Mouse (Mus musculus): ENCODE measurements around the gene Ccdc22. TPM values are rescaled to one million over a fixed set of nuclear protein-coding genes. Genes with fewer than 3 reads are reported as not detected.

Gene Ccdc22
- total and polyA plus RNA-seq, 3 experiments: 23.9 to 32.4 (median 26.0) TPM

DNA sequence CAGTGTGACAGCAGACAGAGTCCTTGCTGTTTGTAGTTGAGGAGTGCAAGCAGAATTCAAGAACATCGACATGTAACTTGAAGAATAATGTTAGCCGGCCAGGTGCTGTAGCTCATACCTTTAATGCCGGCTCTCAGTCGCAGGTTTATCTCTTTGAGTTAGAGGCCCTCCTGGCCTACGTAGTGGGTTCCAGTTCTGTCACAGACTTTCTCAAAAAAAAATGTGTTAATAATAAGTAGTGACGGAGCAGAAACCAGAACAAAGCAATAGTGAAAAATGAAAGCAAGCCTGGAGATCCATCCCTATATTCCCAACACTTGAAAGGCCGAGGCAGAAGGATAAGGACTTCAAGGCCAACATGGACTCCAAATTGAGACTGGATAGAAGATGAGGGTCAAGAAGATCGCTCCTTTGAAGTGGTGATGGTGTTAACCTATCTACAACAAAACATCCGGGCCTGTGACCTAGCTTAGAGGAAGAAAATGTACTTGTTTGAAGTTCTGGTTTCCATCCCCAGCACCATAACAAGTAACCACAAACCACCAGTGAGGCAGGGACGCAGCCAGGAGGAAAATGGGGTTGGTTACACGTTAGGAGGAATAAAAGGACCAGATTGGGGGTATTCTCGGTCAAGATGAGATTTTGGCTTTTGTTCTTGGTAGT, 12.7 kb upstream of the Ccdc22 start:
- Histone ChIP-seq H3K79me2 (replicated peaks; ENCODE audit: control insufficient read depth, extremely low read depth, insufficient read depth, poor library complexity, severe bottlenecking) (no peaks in the 10 kb centered on the region), H3K4me3 (replicated peaks in 1 of 3; ENCODE audit: low read depth in 2 of 3, low read length in 2 of 3, poor library complexity in 1 of 3) (no peak overlapping the region), H3K36me3 (replicated peaks in 1 of 2; ENCODE audit: control insufficient read depth in 1 of 2, insufficient read depth in 1 of 2, low read length in 1 of 2) (no peaks in the 10 kb centered on the region), H3K4me1 (ENCODE audit: control insufficient read depth in 1 of 2, insufficient read depth in 2 of 2) (no peaks in the 10 kb centered on the region), H3K4me2 (ENCODE audit: insufficient read depth, low read depth, poor library complexity, severe bottlenecking) (no peak overlapping the region), H3K27me3 (replicated peaks) (peaks cover 6% of the 10 kb centered on the region), H3K9me3 (replicated peaks; ENCODE audit: low read length) (no peaks in the 10 kb centered on the region), H3K9ac (ENCODE audit: insufficient read depth, low read depth) (no peak overlapping the region), H3K27ac (ENCODE audit: insufficient read depth, low read depth) (no peak overlapping the region)
- no peak for DNase-seq (ENCODE audit: extremely low read depth)
- dilution Hi-C loops (cut with MboI; ENCODE audit: extremely low pct_ligation_motif_present, extremely low pct_unique_long_range_greater_than_20kb, low sequenced_read_pairs) (no loop called here), in situ Hi-C loops (cut with MboI; ENCODE audit: low pct_ligation_motif_present, low pct_unique_long_range_greater_than_20kb, low sequenced_read_pairs) (no loop called here)
- TF ChIP-seq TBP (conservative IDR thresholded peaks at IDR 0.05; ENCODE audit: low read depth, low read length) (no peak), MXI1 (IDR thresholded peaks at IDR 0.05; ENCODE audit: low read depth, low read length) (no peak), POLR2AphosphoS2 (IDR thresholded peaks at IDR 0.05; ENCODE audit: low read depth, low read length) (no peak), EP300 (IDR thresholded peaks at IDR 0.05; ENCODE audit: low read length) (no peak), MAFK (IDR thresholded peaks at IDR 0.05; ENCODE audit: insufficient replicate concordance, low read length) (no peak), JUND (conservative IDR thresholded peaks at IDR 0.05; ENCODE audit: low read depth, low read length) (no peak), MAZ (IDR thresholded peaks at IDR 0.05; ENCODE audit: low read depth, low read length) (no peak), NELFE (IDR thresholded peaks at IDR 0.05; ENCODE audit: low read depth, low read length) (no peak), ELF1 (IDR thresholded peaks at IDR 0.05; ENCODE audit: low read depth, low read length) (no peak), BHLHE40 (IDR thresholded peaks at IDR 0.05; ENCODE audit: low read depth, low read length) (no peak), TCF12 (IDR thresholded peaks at IDR 0.05; ENCODE audit: low read depth, low read length) (no peak)

DNA sequence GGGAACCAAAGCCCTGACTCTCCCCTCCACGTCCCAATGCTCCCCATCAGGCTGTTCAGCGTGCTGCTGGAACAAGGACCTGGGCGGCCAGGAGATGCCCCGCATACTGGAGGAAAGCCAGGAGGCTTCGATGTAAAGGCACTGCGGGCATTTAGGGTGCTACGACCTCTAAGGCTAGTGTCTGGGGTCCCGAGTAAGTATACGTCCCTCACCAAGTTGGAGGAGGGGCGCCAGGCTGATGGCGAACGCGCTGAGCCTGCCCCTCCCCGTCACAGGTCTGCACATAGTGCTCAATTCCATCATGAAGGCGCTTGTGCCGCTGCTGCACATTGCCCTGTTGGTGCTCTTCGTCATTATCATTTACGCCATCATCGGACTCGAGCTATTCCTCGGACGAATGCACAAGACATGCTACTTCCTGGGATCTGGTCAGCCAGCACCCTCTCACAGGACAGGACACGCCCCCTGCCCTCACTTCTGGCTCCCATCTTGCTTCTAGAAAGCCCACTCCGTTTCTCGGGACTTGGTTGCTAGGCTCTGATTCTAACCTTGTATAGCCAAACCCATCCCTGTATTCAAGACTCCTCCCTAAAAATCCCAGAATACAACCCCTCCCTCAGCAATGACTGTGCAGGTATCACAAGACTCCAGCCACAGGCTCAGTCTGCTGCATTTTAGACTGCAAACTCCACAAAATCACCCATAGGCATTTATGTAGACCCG, 5.4 kb upstream of the Ccdc22 start:
- Histone ChIP-seq H3K4me3 (replicated peaks in 1 of 3; ENCODE audit: low read depth in 2 of 3, low read length in 2 of 3, poor library complexity in 1 of 3) (no peak overlapping the region), H3K9me3 (replicated peaks; ENCODE audit: low read length) (no peaks in the 10 kb centered on the region), H3K36me3 (replicated peaks in 1 of 2; ENCODE audit: control insufficient read depth in 1 of 2, insufficient read depth in 1 of 2, low read length in 1 of 2) (no peaks in the 10 kb centered on the region), H3K27me3 (replicated peaks) (peaks cover 6% of the 10 kb centered on the region), H3K4me1 (ENCODE audit: control insufficient read depth in 1 of 2, insufficient read depth in 2 of 2) (no peaks in the 10 kb centered on the region), H3K27ac (ENCODE audit: insufficient read depth, low read depth) (no peak overlapping the region), H3K4me2 (ENCODE audit: insufficient read depth, low read depth, poor library complexity, severe bottlenecking) (no peak overlapping the region), H3K9ac (ENCODE audit: insufficient read depth, low read depth) (no peak overlapping the region), H3K79me2 (replicated peaks; ENCODE audit: control insufficient read depth, extremely low read depth, insufficient read depth, poor library complexity, severe bottlenecking) (no peaks in the 10 kb centered on the region)
- no peak for DNase-seq (ENCODE audit: extremely low read depth)
- dilution Hi-C loops (cut with MboI; ENCODE audit: extremely low pct_ligation_motif_present, extremely low pct_unique_long_range_greater_than_20kb, low sequenced_read_pairs): no loop called here
- in situ Hi-C loops (cut with MboI; ENCODE audit: low pct_ligation_motif_present, low pct_unique_long_range_greater_than_20kb, low sequenced_read_pairs): no loop called here
- no peak for TF ChIP-seq IRF4 (IDR thresholded peaks at IDR 0.05; ENCODE audit: low read depth, low read length)
- no peak for TF ChIP-seq GABPA (IDR thresholded peaks at IDR 0.05; ENCODE audit: insufficient replicate concordance, low read depth, low read length)
- no peak for TF ChIP-seq TBP (conservative IDR thresholded peaks at IDR 0.05; ENCODE audit: low read depth, low read length)
- no peak for TF ChIP-seq CHD2 (IDR thresholded peaks at IDR 0.05; ENCODE audit: low read length)
- TF ChIP-seq USF2 (conservative IDR thresholded peaks at IDR 0.05; ENCODE audit: low read depth, low read length): no peak
- no peak for TF ChIP-seq RAD21 (IDR thresholded peaks at IDR 0.05; ENCODE audit: low read depth, low read length)
- TF ChIP-seq MAX (IDR thresholded peaks at IDR 0.05; ENCODE audit: low read length): no peak
- TF ChIP-seq TCF12 (IDR thresholded peaks at IDR 0.05; ENCODE audit: low read depth, low read length): no peak
- TF ChIP-seq ETS1 (conservative IDR thresholded peaks at IDR 0.05; ENCODE audit: low read depth, low read length): no peak
- TF ChIP-seq ZMIZ1 (IDR thresholded peaks at IDR 0.05; ENCODE audit: low read depth, low read length): no peak
- TF ChIP-seq POLR2A (IDR thresholded peaks at IDR 0.05; ENCODE audit: low read depth, low read length): no peak
- no peak for TF ChIP-seq RCOR1 (conservative IDR thresholded peaks at IDR 0.05; ENCODE audit: low read depth, low read length)
- no peak for TF ChIP-seq UBTF (IDR thresholded peaks at IDR 0.05; ENCODE audit: low read depth, low read length)
- TF ChIP-seq CTCF (conservative IDR thresholded peaks at IDR 0.05 in 1 of 2, IDR thresholded peaks at IDR 0.05 in 1 of 2; ENCODE audit: low read depth in 2 of 2, low read length in 2 of 2): no peak
- no peak for TF ChIP-seq MAZ (IDR thresholded peaks at IDR 0.05; ENCODE audit: low read depth, low read length)
